Mouse (Mus musculus) monocyte, adult 5-6 weeks (primary cell): ENCODE results near the gene Ehbp1. TPM values are rescaled to one million over a fixed set of nuclear protein-coding genes. Genes with fewer than 3 reads are reported as not detected.

Experiments
- ATAC-seq: fragments of 153-309, 156-312 bp; replicated peaks from 2 replicates; pipeline ENCODE4 v1.8.0; 2017; ENCODE audit warnings: mild to moderate bottlenecking; ENCODE audit not compliant: low TSS enrichment, insufficient number of reproducible peaks, severe bottlenecking, poor library complexity, low FRiP score
- total RNA-seq: library from RNA; stranded (forward); fragments of 200-1000, 200-491, 200-594 nt; gene quantifications from 3 replicates; pipeline ENCODE4 v1.2.3, GENCODE M21; 2017

Ehbp1 gene
- total RNA-seq: 1.6 to 12.2 TPM (median 6.2 TPM) in 3 replicates

DNA sequence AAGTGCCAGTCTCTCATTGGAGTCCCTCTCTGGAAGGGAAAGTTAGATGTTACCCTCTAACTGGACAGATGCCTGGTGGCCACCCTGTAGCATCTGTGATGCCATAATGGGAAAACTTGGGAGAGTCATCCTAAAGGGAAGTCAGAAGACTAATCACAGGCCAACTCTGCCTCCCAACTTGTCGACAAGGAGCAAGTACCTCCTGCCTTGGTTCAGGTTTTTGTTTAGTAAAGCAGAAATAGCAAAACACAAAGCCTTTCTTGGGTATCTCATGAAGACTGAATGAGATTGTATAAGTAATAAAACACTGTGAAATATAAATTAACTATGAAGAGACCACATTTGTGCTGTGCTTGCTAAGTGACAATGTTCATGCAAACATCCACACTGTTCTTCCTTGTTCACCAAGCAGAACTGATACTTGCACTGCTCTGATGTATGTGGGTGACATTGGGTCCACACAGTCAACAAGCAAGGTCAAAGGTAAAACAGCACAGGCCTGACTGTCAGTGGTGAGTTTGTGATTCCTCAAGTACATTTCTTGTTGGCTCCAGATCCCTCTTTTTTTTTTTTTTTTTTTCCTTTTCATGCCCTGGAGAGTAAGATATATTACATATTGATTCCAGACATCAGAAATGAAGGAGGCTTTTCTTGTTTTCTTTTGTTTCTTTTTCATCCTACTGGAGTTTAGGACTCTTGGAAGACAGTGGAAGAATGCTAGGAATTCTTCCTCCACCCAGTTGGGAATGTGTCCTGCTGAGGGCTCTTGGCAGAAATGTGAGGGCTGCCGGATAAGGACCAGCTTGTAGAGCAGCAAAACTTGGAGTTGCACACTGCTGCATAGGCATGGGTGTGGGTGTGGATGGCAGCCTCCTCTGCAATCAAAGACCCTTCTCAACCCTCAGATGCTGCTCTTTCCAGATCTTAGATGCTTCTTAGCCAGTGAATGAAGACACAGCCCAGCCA is at the start of gene Ehbp1:
TSS of gene Ehbp1 (minus strand) at position 51 of the 966 bp plus-strand sequence.
- no peak for ATAC-seq

DNA sequence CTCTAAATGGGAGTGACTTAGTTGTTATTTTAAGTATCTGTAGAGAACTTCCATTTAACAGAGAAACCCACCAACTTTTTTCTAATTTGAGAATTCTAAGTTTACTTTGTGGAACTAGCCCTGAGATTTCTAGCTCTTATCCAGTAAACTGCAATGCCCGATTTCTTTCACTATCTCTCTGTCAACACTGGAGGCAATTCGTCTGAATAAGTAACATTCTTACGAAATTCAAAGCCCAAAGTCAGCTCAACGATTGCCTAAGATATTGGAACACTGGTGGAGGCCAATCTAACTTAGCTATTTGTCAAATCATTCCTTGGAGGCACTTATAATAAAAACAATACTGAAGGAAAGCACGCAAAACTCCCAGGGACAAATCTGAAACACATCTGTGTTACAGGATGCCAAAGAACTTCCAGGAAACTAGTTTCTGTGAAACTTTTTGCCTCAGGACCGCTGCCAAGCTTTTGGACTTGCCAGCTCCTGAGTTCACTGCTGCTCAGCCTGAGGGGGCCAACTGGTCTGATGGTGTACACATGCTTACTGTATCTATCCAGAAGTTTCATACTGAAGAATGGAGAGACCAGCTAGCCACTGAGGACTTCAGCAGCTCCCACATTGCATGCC is 45.5 kb upstream of the Ehbp1 start:
- no peak for ATAC-seq

DNA sequence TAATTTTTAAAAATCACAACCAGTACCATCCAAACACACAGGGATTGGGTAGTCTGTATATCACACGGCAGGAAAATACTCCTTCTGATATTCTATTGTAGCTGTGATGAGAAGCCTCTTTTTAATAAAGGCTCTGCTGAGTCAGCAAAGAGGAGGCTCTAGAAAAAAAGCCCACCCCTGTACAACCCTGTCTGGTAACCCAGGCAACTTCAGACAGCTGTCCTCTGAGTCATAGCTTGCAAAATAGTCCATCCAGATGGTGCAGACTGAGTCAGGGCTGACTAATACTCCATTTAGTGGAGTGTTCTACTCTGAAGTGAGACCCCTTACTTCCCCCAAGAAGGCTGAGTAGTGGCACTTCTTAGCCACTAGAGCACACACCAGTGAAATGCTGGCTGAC is 41.4 kb upstream of the Ehbp1 start:
- no peak for ATAC-seq

DNA sequence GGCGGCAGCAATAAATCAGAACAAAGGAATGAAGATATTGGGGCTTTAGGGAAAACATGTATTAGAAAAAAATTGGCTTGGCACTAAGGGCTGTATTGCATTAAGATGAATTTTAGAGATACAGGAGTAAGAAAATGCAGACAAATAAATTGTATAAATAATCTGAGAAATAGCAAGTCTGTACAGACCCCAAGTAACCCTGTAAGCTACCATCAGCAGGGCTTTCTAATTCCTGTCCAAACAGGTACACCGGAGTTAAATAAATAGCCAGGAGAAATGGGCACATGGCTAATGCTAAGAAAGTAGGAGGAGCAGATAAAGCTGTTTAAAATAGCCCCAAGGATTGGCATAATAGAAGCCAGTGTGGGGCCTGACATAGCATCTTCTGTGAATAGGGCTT is 32.7 kb upstream of the Ehbp1 start:
- no peak for ATAC-seq

DNA sequence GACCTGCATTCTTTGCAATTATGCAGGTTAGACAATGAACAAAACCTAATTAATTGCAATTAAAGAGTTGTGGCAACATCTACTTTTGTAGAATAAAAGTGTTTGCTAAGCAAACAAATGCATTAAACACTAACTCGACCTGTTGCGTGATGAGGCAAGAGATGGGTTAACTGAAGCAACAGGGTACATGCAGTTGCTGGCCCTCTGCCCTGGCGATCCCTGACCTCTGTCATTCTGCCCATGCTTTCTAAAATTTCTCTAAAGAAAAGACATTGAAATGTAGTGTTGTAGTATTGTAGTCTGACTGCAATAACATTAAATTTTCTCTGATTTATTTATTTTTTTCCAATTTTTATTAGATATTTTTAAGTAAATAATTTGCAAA is 31.2 kb upstream of the Ehbp1 start:
- ATAC-seq: no peak

DNA sequence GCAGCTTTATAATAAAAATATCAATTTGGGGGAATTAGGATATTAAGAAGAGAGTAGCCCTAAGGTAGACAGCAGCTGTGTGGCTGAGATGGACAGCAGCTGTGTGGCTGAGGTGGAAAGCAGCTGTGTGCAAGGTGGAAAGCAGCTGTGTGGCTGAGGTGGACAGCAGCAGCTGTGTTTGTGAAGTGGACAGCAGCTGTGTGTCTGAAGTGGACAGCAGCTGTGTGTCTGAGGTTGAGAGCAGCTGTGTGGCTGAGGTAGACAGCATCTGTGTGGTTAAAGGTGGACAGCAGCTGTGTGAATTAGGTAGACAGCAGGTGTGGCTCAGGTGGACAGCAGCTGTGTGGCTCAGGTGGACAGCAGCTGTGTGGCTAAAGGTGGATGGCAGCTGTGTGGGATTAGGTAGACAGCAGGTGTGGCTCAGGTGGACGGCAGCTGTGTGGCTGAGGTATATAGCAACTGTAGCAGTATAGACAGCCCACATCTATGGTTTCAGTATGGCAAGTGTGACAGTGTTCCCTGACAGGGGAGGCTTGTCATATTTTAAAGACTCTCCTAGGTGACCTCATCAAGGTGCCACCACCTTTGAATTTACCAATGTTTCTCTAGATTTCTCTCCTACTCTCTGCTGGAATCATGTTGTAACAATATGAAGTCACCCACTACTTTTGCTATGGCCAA is 30.7 kb upstream of the Ehbp1 start:
- ATAC-seq: 0 out of 2 replicates have a peak, but pooled peaks have one; percentile 35

DNA sequence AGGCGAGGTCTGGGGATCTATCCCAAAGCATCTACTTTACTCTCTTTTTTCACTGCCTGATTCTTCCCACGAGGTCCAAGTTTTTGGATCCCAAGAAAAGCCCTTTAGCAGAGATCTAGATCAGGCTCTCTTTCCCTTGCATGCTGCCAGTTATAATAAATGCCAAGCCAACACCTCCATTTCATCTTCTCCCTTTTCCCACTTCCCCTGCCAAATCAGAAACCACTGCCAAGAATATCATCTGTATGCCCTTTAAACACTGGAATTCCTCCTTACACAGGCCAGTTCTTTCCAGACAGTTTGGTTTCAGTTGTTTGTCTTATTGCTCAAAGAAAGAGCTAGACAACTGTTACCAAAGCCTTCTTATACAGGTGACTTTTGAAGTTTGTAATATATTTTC is 27.7 kb upstream of the Ehbp1 start:
- no peak for ATAC-seq

DNA sequence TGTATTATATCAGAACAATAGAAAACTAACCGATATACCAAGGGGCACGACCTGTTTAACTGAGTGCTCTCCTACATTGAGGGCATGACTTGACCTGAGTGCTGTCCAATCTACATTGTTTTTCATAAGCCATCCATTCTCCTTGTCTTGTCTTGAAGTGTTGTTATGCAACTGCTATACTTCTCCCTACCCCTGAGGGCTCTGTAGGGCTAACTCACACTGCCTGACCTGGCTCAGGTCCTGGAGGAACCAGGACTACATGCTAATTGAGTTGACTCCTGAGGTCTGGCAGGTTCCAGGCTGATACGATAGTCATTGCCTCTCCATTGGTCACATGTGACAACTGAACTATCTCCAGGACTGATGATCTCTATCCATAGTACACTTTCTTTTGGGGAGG is 26.5 kb upstream of the Ehbp1 start:
- no peak for ATAC-seq

DNA sequence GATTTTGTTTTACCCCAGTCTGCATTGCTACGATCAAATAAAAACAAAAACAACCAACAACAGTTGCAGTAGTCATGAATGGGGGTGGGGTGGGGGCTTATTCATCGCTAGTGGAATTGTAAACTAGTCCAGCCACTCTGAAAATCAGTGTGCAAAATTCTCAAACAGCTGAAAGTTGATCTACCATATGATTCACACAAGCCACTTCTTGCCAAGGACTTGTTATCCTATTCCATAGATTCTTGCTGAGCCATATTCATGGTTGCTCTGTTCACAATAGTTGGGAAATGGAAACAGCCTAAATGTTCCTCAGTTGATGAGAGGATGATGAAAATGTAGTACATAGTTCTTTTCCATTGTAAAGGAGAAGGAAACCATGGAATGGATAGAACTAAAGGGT is 24.4 kb upstream of the Ehbp1 start:
- no peak for ATAC-seq

DNA sequence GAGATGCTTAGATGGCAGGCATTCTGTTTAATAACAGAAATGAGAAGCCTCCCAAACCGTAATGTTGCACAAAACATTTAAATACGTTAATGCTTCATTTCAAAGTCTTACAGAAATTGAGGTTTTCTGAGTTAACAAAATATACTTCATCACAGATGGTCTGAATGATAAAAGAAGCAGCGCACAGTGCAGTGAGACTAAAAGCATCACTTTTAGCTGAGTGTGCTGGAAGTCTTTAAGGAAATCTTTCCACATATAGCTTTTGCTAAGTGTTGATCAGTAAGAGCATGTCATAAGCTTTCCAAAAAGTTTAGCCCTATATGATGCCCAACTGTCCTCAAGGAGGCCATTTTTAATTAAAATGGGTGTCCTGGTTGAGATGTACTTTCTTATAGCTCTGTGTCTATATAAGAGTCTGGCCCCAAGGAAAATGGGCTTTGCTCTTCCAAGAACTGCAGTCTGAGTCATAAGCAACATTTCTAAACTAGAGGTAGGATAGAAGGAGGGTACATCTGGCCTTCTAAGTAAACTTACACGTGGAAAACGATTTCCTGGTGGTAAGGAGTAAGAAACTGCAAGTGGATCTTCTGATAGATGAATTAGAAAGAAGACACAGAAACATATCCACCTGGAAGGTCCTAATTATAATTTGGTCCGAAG is 12.0 kb upstream of the Ehbp1 start:
- ATAC-seq: no peak

DNA sequence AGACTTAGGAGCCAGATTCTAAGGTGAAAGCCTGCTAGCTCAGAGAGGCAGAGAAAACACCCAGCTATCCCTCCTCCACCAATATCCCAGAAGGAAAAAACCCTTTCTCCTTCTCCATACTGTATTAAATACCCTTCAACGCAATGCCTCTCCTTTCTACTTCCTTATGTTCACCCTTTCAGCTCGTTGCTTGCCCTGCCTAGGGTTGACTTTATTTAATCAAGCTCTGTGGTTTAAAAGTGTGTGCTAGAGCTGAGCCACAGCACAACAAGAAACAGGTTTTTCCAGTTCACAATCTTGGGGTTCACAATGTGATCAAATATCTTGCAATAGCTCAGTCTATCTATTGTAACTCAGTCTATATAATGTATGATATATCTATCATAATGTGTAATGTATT is 7.9 kb upstream of the Ehbp1 start:
- no peak for ATAC-seq

DNA sequence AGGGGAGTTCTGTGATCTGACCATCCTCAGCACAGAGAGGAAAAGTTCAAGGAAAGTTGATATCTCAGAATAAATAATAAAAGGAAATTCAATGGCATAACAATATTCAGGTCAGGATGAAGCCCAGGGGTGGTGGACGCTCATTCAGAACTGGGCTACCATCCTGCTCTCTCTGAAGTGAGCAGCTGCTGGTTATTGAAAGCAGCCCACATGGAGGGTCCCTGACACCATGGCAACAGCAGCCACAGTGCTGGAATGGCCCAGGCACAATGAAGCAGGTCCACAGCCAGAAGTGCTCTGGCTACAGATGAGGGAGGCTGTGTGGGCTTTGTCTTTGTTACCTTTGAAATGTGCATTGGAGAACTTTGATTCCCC is 6.4 kb upstream of the Ehbp1 start:
- no peak for ATAC-seq

DNA sequence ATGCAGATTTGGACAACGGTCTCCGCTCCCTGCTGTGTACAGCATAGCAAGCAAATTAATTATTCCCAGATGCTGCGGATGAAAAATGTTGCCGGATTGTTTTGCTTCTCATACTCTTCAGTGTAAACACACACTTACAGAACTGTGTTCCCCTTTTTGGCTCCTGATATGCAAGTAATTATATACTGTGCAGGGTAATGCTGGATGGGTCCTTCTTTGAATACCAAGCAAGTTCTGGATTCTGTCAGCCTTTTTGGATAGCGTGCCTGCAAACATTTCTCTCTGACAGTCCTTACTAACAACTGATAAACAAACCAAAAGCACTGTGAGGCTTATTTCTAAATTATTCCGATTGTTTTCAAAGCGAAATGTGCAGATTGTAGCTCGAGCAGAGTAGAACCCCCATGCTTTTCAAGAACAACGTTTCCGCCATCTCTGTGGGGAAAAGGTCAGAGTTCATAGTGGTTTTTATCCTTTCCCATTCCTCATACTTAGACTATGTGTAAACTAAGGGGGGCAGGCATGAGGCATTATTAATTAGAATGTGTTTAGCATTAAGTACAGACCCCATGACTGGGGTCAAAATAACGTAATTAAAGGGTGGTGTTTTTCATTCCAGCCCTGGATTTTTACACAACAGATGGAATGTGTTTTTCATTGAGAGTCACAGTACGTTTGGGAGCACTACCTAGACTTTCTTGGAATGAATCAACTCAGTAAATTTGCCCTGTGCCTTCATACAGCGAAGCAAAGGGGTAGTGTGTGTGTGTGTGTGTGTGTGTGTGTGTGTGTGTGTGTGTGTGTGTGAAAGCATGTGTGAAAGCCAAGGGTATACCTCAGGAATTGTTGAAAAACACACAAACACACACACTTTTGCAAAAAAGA is 5.8 kb upstream of the Ehbp1 start:
- no peak for ATAC-seq

DNA sequence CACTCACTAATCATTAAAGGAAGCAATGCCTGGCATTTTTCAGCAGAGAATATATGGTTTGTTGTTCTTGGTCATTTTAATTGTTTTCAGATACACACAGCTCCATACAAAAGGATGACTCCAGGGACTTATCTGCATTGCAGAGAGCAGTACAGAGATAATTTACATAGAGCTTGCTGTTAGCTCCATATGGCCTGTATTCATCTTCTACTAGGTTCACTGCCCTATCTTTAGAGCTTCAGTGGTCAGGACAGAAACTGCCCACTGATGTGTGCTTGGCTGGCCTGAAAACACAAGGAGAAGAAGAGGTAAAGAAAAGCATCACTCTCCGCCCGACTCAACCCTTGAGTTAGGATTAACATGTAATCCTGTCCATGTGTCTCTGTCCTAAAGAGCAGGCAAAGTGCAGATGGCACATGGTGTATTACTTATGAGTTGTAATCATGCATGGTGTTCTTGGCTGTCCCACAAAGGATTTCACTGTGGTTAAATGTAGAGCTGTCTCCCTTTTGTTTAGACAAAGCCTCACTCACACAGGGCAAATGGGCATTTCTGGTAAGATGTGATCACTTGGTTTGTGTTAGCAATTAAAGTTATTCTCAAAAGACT is 14.7 kb downstream of the Ehbp1 start:
- no peak for ATAC-seq

DNA sequence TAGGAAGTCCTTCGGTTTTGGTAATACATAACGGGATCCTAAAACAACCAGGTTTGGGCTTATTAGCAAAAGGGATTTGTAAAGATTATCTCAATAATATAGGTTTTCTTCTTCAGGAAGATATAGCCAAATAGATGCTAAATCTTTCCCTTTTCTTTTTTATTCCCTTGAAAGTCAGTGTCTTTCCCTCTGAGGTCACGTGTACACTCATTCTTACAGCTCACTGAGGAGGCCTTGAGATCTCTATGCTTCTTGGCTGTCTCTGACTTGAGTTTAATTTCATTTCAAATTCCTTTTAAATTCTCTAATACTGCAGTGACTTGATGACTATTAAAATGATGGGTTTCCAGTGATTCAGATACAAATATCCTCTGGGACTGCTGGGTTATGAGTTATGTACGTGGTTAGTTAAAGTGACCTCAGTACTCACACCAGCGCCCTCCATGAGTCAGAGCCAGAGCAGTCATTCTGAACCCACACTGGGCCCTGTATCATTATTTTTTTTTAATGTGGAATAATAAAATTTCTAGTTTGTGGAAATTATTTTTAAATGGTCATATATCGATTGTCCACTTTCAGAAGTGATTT is 24.2 kb downstream of the Ehbp1 start:
- ATAC-seq: no peak

DNA sequence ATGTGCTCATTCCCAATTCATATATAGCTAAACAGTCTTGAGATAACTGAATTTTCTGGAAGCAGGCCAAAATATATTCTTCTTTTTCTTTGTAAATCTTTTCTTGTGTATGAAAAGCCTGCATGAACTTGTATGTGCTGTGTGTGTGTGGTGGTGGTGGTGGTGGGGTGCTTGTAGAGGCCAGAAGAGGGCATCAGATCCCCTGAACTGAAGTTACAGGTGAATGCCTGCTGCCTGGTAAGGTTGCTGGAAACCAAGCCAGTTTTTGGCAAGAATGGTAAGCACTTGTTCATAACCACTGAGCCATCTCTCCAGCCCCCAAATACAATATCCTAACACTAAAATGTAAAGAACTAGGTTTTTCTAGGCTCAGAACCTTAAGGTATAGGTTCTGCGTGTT is 26.3 kb downstream of the Ehbp1 start:
- ATAC-seq: no peak

DNA sequence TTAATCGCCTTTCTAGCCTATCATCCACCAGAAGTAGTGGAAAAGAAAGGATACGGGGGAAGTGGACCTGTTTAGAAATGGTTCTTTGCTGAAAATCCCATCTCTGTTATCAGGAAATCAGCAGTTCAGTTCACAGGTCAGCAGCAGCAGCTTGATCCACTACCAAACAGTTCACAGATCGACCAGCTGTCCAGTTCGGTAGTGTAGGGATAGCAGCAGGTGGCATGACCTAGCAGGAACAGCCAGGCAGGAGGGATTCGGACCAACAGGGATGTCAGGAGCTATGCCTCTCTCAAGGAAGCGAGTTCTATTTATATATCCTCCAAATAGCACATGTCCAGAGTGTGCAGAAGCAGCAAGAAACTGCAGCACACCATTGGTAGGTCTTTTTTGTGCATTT is 40.9 kb downstream of the Ehbp1 start:
- no peak for ATAC-seq

DNA sequence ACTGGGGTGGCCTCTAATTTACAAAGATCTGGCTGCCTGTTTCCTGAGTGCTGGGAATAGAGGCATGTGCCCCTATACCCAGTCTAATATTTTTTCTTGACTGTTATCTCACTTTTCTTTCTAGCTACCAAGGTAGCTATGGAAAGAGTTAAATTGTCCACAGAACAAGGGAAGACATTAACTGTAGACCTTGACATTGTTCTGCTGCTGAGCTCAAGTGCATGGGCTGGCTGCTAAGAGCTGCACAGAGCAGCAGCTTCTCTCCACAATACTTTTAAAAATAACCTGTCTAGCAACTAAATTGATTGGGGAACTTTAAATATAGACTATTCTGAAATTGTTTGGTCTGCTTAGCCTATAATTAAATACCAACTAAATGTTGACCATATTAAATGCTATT is 52.9 kb downstream of the Ehbp1 start:
- no peak for ATAC-seq
